Mouse (Mus musculus) thymus, postnatal 14 days (tissue): ENCODE results near the gene 4930524J08Rik.

Experiments
- DNase-seq: peaks from one replicate; pipeline ENCODE4 v3.0.0; 2021

Gene 4930524J08Rik

DNA sequence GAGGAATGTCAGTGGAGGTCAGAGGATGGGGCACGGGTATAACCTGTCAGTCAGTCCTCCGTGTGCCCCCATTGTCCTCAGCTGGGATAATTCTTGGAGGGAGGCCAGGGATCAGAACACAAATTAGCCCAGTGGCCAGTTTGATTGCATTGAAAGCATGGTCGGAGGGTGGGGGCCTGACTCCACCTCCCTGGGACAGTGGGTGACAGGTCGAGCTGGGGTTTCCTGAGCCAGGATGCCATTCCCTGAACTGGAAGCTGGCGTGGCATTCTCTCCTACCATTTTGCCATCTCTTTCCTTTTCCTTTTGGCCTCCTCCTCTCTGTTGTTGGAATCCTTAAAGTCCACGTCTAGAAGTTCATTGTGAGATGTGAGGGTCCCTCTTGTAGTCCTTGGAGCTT, 27.0 kb downstream of the 4930524J08Rik start:
- no peak for DNase-seq

DNA sequence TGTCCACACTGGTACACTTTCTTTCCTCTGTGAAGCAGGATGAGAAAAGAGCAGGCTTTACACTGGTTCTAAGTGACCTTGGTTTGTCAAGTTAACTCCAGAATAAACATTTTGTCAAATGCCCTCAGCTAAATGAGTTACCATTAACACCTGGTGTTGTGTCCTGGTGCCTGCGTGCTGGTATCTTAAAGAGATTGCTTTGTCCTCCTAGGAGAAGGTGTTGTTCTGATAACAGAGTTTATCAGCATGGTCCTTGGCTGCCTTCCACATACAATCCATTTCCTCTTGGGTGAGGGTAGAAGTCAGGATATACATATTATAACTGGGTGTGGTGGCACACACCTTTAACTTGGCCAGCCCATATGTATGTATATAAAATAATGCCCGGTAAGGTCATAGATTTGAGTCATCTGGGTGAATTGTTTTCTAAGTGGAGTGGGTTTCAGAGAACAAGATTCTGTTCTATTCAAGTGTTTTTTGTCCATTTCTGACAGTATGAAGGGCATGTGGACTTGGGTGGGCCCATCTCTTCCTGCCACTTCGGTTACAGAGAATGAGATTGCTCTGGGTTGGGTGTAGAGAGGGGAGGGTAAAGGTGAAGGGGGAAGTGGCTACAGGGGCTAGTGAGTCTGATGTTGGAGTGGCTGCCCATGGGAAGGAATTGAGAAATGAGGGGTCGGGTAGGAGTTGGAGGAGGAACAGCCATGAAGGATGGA, 27.6 kb downstream of the 4930524J08Rik start:
- no peak for DNase-seq

DNA sequence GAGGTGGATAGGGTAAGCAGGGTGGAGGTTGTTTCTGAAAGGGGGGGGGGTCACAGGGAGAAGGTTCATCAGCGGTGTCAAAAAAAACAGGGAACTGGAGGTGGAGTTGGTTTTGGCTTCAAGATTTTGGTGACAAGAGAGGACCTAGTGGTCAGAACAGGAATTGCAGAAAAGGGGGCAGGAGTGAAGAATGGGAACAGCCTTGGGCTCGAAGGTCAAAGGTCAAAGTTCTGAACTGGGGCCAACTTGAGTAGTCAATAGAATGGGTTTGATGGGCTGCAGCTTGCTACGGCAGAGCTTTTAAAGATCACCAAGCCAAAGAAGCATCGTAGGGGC, 28.1 kb downstream of the 4930524J08Rik start:
- peak; percentile 15 for DNase-seq

DNA sequence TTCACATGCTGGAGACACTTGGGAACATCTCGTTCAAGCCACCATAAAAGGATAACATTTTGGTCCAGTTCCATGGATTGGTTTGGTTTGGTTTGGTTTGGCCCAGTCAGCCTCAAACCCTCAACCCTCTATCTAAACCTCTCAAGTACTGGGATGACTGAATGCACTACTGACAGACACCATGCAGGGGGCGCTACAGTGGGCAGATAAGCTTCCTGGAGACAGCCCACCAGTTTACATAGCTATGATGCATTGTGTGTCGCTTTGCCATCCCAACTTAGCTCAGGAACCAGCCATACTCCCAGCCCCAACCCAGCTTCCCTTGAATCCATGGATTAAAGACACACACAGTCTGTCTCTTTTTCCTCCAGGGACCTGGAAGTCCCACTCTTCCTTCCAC, 29.6 kb downstream of the 4930524J08Rik start:
- peak; percentile 18 for DNase-seq

DNA sequence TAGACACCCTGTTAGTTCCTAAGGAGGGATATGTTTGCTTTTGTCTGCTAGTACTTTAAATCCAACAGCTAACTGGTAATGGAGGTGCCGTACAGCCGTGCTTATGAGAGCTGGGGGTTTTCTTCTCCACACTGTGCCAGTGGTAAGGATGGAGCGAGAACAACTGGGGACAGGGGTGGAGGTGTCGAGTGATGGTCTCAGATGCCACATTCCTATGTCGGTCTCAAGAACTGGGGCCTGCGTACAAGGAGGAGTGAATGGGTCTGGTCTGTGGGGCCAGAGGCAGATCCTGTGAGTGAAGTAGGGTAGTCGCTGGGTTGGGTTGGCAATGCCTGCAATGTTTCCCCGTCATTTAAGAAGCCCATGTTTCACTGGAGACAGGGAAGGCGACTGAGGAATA, 33.7 kb downstream of the 4930524J08Rik start:
- DNase-seq: no peak

DNA sequence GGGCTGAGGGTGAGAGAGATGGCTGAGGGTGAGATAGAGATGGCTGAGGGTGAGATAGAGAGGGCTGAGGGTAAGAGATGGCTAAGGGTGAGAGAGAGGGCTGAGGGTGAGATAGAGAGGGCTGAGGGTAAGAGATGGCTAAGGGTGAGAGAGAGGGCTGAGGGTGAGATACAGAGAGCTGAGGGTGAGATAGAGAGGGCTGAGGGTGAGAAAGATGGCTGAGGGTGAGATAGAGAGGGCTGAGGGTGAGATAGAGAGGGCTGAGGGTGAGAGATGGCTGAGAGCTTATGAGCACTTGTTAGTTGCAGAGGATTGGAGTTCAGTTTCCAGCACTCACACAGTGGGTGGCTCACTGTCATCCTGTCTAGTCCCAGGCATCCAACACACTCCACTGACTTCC, 41.2 kb downstream of the 4930524J08Rik start:
- no peak for DNase-seq

DNA sequence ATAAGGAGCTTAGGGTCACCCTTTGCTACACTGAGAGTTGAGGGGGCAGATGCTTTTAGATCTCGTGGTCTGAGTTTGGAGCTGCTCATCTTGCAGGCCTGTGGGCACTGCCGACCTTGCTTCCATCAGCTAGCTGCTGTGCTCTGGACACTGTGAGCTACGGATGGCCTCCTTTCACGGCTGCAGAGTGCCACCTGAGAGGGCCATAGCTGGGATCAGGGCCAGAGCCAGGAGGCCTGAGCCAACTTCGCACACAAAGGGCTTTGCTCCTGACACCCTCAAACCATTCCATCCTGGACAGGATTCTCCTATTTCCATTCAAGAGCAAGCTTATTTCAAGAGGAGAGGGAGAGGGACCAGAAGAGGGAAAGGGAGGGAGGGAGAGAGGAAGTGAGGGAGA, 45.5 kb downstream of the 4930524J08Rik start:
- no peak for DNase-seq

DNA sequence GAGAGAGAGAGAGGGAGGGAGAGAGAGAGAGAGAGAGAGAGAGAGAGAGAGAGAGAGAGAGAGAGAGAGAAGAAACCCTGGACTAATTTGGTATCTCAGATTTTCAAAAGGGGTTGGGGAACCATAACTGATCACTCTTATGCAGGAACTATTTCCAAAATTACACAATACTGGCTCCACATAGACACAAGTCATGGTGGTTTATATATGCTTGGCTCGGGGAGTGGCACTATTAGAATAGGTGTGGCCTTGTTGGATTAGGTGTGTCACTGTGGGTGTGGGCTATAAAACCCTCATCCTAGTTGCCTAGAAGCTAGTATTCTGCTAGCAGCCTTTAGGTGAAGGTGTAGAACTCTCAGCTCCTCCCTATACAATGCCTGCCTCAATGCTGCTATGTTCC, 46.0 kb downstream of the 4930524J08Rik start:
- DNase-seq: no peak
